Mouse (Mus musculus): Measurements from ENCODE around the gene Wipf1.

- no peak for TF ChIP-seq POLR2A (IDR thresholded peaks at IDR 0.05; ENCODE audit: low read depth, low read length)
- no peak for TF ChIP-seq CTCF (conservative IDR thresholded peaks at IDR 0.05; ENCODE audit: insufficient read depth, insufficient read length, low read depth, low read length)
These were observed 57.4 kb downstream of the Wipf1 start for GRCm38 (mm10) chr2:73472130-73472529.

Data from kidney, adult 2 months (tissue).